Mouse (Mus musculus) liver, embryonic 15.5 days (tissue): ENCODE results near the gene Usp53. TPM values are rescaled to one million over a fixed set of nuclear protein-coding genes. Genes with fewer than 3 reads are reported as not detected.

Experiments used
- microRNA-seq: library from miRNA; unstranded; fragments of <30 nt; microRNA quantifications from one replicate; pipeline ENCODE4, GENCODE M21; 2016
- polyA plus RNA-seq: library from polyadenylated mRNA; unstranded; fragments of >200 nt; fragmentation: Nextera tagmentation; extraction: Ambion mirVana; gene quantifications from 2 replicates; pipeline ENCODE4 v1.2.1, GENCODE M21; 2015

Usp53 gene
- polyA plus RNA-seq, 1 experiment from 2014 or later, result 2.2 TPM

Small RNA genes within 50 kb of the gene (microRNA-seq; reads per million reads assigned to microRNA genes)
- gene Gm22066, result not detected

Other genes starting within 250 kb of the Usp53 start
- gene Fabp2, start 89.4 kb downstream of the Usp53 start, polyA plus RNA-seq, result 7.0 and 8.6 TPM in 2 replicates
- not detected in 2 replicates for gene Gm10959, start 65.2 kb downstream of the Usp53 start, polyA plus RNA-seq
- gene 1810037I17Rik, start 60.3 kb downstream of the Usp53 start, polyA plus RNA-seq, result 74.4 and 88.2 TPM in 2 replicates
- 2.2 and 2.8 TPM in 2 replicates for gene Myoz2, start 50.5 kb upstream of the Usp53 start, polyA plus RNA-seq